Comparison of ENCODE assay signal across 20 mouse cellular contexts in genomic region chr3:65151808-65152207, GRCm38 (mm10). TPM values are rescaled to one million over a fixed set of nuclear protein-coding genes. Genes with fewer than 3 reads are reported as not detected.
A peak's percentile ranks its signal among the peaks of the same experiment; 100 is the strongest.
DNase-seq lines count a peak whose midpoint lies in the region; TF ChIP-seq lines count a peak whose summit lies in the region.
"Had no signal": no experiment of that assay in that cellular context is flagged by ENCODE, and none has a peak within 500 bp of the region (broad histone marks: within the 10 kb centered on the region; RNA-seq: fewer than 3 reads in every experiment).

No protein-coding gene starts in this region.

- peak; percentile 73 for DNase-seq in heart, adult 11 months
- no peak for DNase-seq in heart, postnatal 36 days
- DNase-seq in ES-E14 (ENCODE audit: low read depth, low spot score): no peak
- DNase-seq in NIH3T3 (ENCODE audit: low read depth): peak; percentile 41
- no peak for DNase-seq in ovary, adult 18-20 months (ENCODE audit: low spot score)
- DNase-seq in cerebellum, adult 8-10 months: no peak
- DNase-seq in frontal cortex, postnatal 14 days (ENCODE audit: low spot score in 2 of 2): no peak
- DNase-seq: adrenal gland, adult 8-10 months; adrenal gland, postnatal 14 days; adrenal gland, postnatal 36 days; cerebellum, adult 11-12 months; cerebellum, adult 2 months; cerebellum, adult 9-11 months; cerebellum, postnatal 14 days; cerebellum, postnatal 36 days; embryo, embryonic 11 days had no signal

- no peak for TF ChIP-seq POLR2A in embryonic fibroblast, embryonic 13.5 days (IDR thresholded peaks at IDR 0.05; ENCODE audit: low read depth, low read length)

- in situ Hi-C loops in ES-E14 (cut with MboI; ENCODE audit: low sequenced_read_pairs in 2 of 2, unreplicated experiment in 2 of 2): no loop called here

- no peak overlapping the region for H3K27ac ChIP-seq in ES-E14 (ENCODE audit: insufficient read depth, low read depth, low read length, poor library complexity, severe bottlenecking)
- H3K27ac ChIP-seq in embryonic fibroblast, embryonic 13.5 days (ENCODE audit: insufficient read depth, low read length): peak overlapping the region; percentile 44; the same call in 1 of the 2 replicates
- H3K27ac ChIP-seq: embryonic facial prominence, embryonic 13.5 days; embryonic facial prominence, embryonic 15.5 days; forebrain, embryonic 13.5 days had no signal

- H3K9ac ChIP-seq in ES-E14 (ENCODE audit: insufficient read depth, low read depth, low read length, poor library complexity, severe bottlenecking): no peak overlapping the region
- H3K9ac ChIP-seq: embryonic facial prominence, embryonic 13.5 days; embryonic facial prominence, embryonic 15.5 days; forebrain, embryonic 13.5 days had no signal

- no peaks in the 10 kb centered on the region for H3K36me3 ChIP-seq in ES-E14 (ENCODE audit: control insufficient read depth, insufficient read depth, low read length, poor library complexity, severe bottlenecking)
- H3K36me3 ChIP-seq: embryonic facial prominence, embryonic 13.5 days; embryonic facial prominence, embryonic 15.5 days had no signal

- intact Hi-C loops in heart, postnatal 36 days (cut with DNase I): no loop called here

- TF ChIP-seq CTCF in embryonic fibroblast, embryonic 13.5 days (IDR thresholded peaks at IDR 0.05; ENCODE audit: borderline replicate concordance, insufficient read depth, low read length): no peak

- H3K9me3 ChIP-seq in ES-E14 (ENCODE audit: control insufficient read depth, insufficient read depth, low read depth, low read length): no peaks in the 10 kb centered on the region
- H3K9me3 ChIP-seq: embryonic facial prominence, embryonic 13.5 days; embryonic facial prominence, embryonic 15.5 days; forebrain, embryonic 13.5 days had no signal

- no peaks in the 10 kb centered on the region for H3K4me1 ChIP-seq in ES-E14 (ENCODE audit: control insufficient read depth in 2 of 2, insufficient read depth in 2 of 2, low read length in 2 of 2, poor library complexity in 1 of 2)
- peaks cover 11% of the 10 kb centered on the region for H3K4me1 ChIP-seq in embryonic fibroblast, embryonic 13.5 days (ENCODE audit: control insufficient read depth, insufficient read depth, low read length)
- H3K4me1 ChIP-seq: embryonic facial prominence, embryonic 13.5 days; embryonic facial prominence, embryonic 15.5 days; forebrain, embryonic 13.5 days had no signal

- no peak overlapping the region for H3K4me3 ChIP-seq in ES-E14 (ENCODE audit: insufficient read depth in 1 of 2, low read depth in 1 of 2, low read length in 2 of 2, poor library complexity in 1 of 2, severe bottlenecking in 1 of 2)
- no peak overlapping the region for H3K4me3 ChIP-seq in embryonic fibroblast, embryonic 13.5 days (ENCODE audit: insufficient read depth, low read length)
- H3K4me3 ChIP-seq: embryonic facial prominence, embryonic 13.5 days; embryonic facial prominence, embryonic 15.5 days; forebrain, embryonic 13.5 days had no signal

TF ChIP-seq in ES-E14, 5 proteins besides CTCF, POLR2A, EP300 and RAD21:
- TF ChIP-seq CHD2 (IDR thresholded peaks at IDR 0.05; ENCODE audit: low read depth, low read length) (no peak), MAFK (IDR thresholded peaks at IDR 0.05; ENCODE audit: insufficient read depth, low read depth, low read length) (peak; percentile 71; the same call in 1 of the 2 replicates)

RNA-seq across cellular contexts. Expression of gene Kcnab1, which starts 42.6 kb away (rescaled TPM):
- total RNA-seq in heart, postnatal 36 days (2021): 1 to 10 TPM; 2.3 to 3.5 TPM
- total RNA-seq in ES-E14 (2012; rRNA removed): 0.26 and 0.45 TPM in 2 replicates
- 10.8 and 15.4 TPM in 2 replicates for polyA plus RNA-seq in embryonic fibroblast, embryonic 13.5 days (2011; ENCODE audit: insufficient read length, low read depth, missing spikeins)

Comparison
In these comparisons a context has a peak if more than half of its experiments do, and no peak if none do; other contexts are left out.
1. DNase-seq: peak in heart, adult 11 months (single experiment) and NIH3T3 (single experiment); none in heart, postnatal 36 days (0 of 2), ES-E14 (single experiment), ovary, adult 18-20 months (single experiment), cerebellum, adult 8-10 months (single experiment) and frontal cortex, postnatal 14 days (0 of 2).